18 mouse cellular contexts compared by ENCODE assay signal in the genomic region with DNA sequence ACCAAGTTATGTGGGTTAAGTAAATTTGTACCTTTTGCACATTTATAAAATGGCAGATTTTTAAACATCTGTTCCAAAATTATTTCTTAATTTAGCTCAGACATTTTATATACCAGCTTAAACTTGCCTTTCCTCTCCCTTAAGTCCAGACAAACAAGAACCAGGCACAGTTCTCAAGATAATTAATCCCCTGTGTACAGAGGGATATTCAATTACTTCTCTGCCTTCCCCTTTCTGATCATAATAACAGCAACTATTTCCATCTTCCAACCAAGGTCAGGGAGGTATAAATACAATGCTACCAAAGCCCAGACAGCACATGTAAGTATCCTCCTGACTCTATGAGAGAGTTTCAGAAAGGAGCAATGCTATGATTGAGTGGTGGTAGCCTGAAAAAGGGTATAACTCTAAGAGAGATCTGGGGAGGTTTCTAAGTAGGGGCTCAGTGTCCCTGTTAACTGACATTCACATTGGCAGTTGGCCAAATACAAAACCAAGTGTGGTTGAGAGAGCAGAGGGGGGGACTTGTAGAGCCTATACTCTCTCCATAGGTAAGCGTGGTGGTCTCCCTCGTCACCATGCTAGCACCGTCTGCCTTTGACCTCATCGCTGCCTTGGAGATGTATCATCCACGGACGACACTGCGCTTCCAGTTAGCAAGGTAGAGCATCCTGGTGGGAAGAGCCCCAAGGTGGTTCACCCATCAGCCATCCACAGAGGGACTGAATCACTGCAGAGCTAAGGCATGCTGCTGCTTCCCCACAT. TPM values are rescaled to one million over a fixed set of nuclear protein-coding genes. Genes with fewer than 3 reads are reported as not detected.
DNase-seq lines count a peak whose midpoint lies in the region; ATAC-seq lines count a peak whose summit lies in the region.
"Had no signal": no experiment of that assay in that cellular context is flagged by ENCODE, and none has a peak within 500 bp of the region (broad histone marks: within the 10 kb centered on the region; RNA-seq: fewer than 3 reads in every experiment).

No protein-coding gene starts in this region.

- H3K4me1 ChIP-seq in embryonic facial prominence, embryonic 14.5 days (ENCODE audit: control insufficient read depth, insufficient read depth, low read length): no peaks in the 10 kb centered on the region
- H3K4me1 ChIP-seq: forebrain, embryonic 13.5 days; heart, embryonic 12.5 days; hindbrain, embryonic 15.5 days had no signal

- WGBS in embryonic facial prominence, embryonic 14.5 days: 71% methylated on average over 7 of the region's 7 CpGs

- ATAC-seq in embryonic facial prominence, embryonic 14.5 days (ENCODE audit: low read depth): peak; percentile 76
- ATAC-seq: forebrain, embryonic 13.5 days; forebrain, postnatal 0 days had no signal

- no peaks in the 10 kb centered on the region for H3K9me3 ChIP-seq in embryonic facial prominence, embryonic 14.5 days (ENCODE audit: control insufficient read depth, low read length)
- H3K9me3 ChIP-seq: forebrain, embryonic 13.5 days; heart, embryonic 12.5 days; hindbrain, embryonic 15.5 days had no signal

- H3K36me3 ChIP-seq in embryonic facial prominence, embryonic 14.5 days (ENCODE audit: control insufficient read depth, insufficient read depth, low read length): no peaks in the 10 kb centered on the region
- H3K36me3 ChIP-seq: heart, embryonic 12.5 days; hindbrain, embryonic 15.5 days had no signal

- H3K4me2 ChIP-seq in embryonic facial prominence, embryonic 14.5 days (ENCODE audit: low read depth, low read length): no peak overlapping the region
- H3K4me2 ChIP-seq: forebrain, embryonic 13.5 days; heart, embryonic 12.5 days; hindbrain, embryonic 15.5 days had no signal

- intact Hi-C loops in heart, postnatal 36 days (cut with DNase I): no loop called here

- H3K27me3 ChIP-seq in embryonic facial prominence, embryonic 14.5 days (replicated peaks; ENCODE audit: control insufficient read depth, insufficient read depth, low read length): no peaks in the 10 kb centered on the region; the same call in 1 of the 2 replicates
- H3K27me3 ChIP-seq: forebrain, embryonic 13.5 days; heart, embryonic 12.5 days; hindbrain, embryonic 15.5 days had no signal

- no peak overlapping the region for H3K9ac ChIP-seq in embryonic facial prominence, embryonic 14.5 days (ENCODE audit: low read depth, low read length)
- H3K9ac ChIP-seq: forebrain, embryonic 13.5 days; forebrain, postnatal 0 days; heart, embryonic 12.5 days; hindbrain, embryonic 15.5 days had no signal

- no peak overlapping the region for H3K27ac ChIP-seq in embryonic facial prominence, embryonic 14.5 days (replicated peaks; ENCODE audit: low read depth, low read length)
- H3K27ac ChIP-seq: forebrain, embryonic 13.5 days; hindbrain, embryonic 15.5 days had no signal

- no peak overlapping the region for H3K4me3 ChIP-seq in embryonic facial prominence, embryonic 14.5 days (ENCODE audit: low read depth, low read length)
- H3K4me3 ChIP-seq: forebrain, embryonic 13.5 days; heart, embryonic 12.5 days; hindbrain, embryonic 15.5 days had no signal

- DNase-seq in heart, adult 11 months: peak; percentile 29
- DNase-seq in heart, postnatal 36 days: no peak
- peak; percentile 15 for DNase-seq in retina, postnatal 1 day
- DNase-seq in retina, embryonic 14.5 days (ENCODE audit: low spot score): no peak
- DNase-seq in embryonic facial prominence, embryonic 14.5 days (ENCODE audit: low spot score): peak; percentile 33
- DNase-seq in layer of hippocampus, adult 8-10 months (ENCODE audit: low spot score in 2 of 2): no peak
- DNase-seq in adipocyte (ENCODE audit: low spot score): no peak
- DNase-seq: adrenal gland, postnatal 14 days; cerebellum, adult 2 months; cerebellum, postnatal 10 days; embryo, embryonic 11 days; forebrain, postnatal 0 days; gastrocnemius, postnatal 14 days had no signal

RNA-seq across cellular contexts. Expression of a gene that starts 19.6 kb away (rescaled TPM):
- under 1 TPM; 0.11 to 0.19 TPM for total RNA-seq in heart, postnatal 36 days (2021)
- polyA plus RNA-seq in embryonic facial prominence, embryonic 14.5 days (2014; fragmentation: Nextera tagmentation; extraction: Ambion mirVana): 0.94 and 0.99 TPM in 2 replicates
- under 1 TPM; 0.41 to 0.75 (median 0.49) TPM for total RNA-seq in layer of hippocampus, adult 8-10 months (2022)
- total RNA-seq: MEL had no signal
- polyA plus RNA-seq: C2C12 had no signal

RNA-seq across cellular contexts. Expression of a gene that starts 27.4 kb away (rescaled TPM):
- 10 to 100 TPM; 10.9 to 11.7 TPM for total RNA-seq in heart, postnatal 36 days (2021)
- 22.5 and 23.3 TPM in 2 replicates for polyA plus RNA-seq in embryonic facial prominence, embryonic 14.5 days (2014; fragmentation: Nextera tagmentation; extraction: Ambion mirVana)
- total RNA-seq in layer of hippocampus, adult 8-10 months (2022): 10 to 100 TPM; 15.7 to 21.4 (median 20.7) TPM

Comparison
In these comparisons a context has a peak if more than half of its experiments do, and no peak if none do; other contexts are left out.
1. DNase-seq: peak in heart, adult 11 months (single experiment), retina, postnatal 1 day (single experiment) and embryonic facial prominence, embryonic 14.5 days (single experiment); none in heart, postnatal 36 days (0 of 2), retina, embryonic 14.5 days (single experiment), layer of hippocampus, adult 8-10 months (0 of 2) and adipocyte (single experiment).